Mouse (Mus musculus) lung, adult 18-20 months (tissue): ENCODE data around the gene Atp8b4.

ENCODE experiments used
- DNase-seq, 2 experiments: peaks; one replicate each; pipeline ENCODE4 v3.0.0; 2022; ENCODE audit warnings: mixed read lengths in 2 of 2

Atp8b4 gene

GRCm38 (mm10) chr2:126359965-126360364, 140.5 kb downstream of the Atp8b4 start:
- DNase-seq, result no peak

- DNase-seq, result no peak
Observed at GRCm38 (mm10) chr2:126359278-126359677, 141.2 kb downstream of the Atp8b4 start.

- DNase-seq, result no peak
Observed at GRCm38 (mm10) chr2:126358741-126359140, 141.7 kb downstream of the Atp8b4 start.

- no peak for DNase-seq
Observed at GRCm38 (mm10) chr2:126355259-126355658, 145.2 kb downstream of the Atp8b4 start.

- DNase-seq, result no peak
Observed at GRCm38 (mm10) chr2:126351811-126352210, 148.7 kb downstream of the Atp8b4 start.

GRCm38 (mm10) chr2:126343026-126343593, 157.4 kb downstream of the Atp8b4 start:
- no peak for DNase-seq

- DNase-seq, result no peak
Observed at GRCm38 (mm10) chr2:126341521-126341920, 159.0 kb downstream of the Atp8b4 start.

GRCm38 (mm10) chr2:126340201-126340600, 160.3 kb downstream of the Atp8b4 start:
- no peak for DNase-seq

GRCm38 (mm10) chr2:126339516-126339915, 161.0 kb downstream of the Atp8b4 start:
- DNase-seq, result peak; percentile 22 to 45

- no peak for DNase-seq
Observed at GRCm38 (mm10) chr2:126337143-126337542, 163.3 kb downstream of the Atp8b4 start.

GRCm38 (mm10) chr2:126331794-126332193, 168.7 kb downstream of the Atp8b4 start:
- DNase-seq, result no peak

GRCm38 (mm10) chr2:126323206-126323605, 177.3 kb downstream of the Atp8b4 start:
- DNase-seq, result no peak

- no peak for DNase-seq
Observed at GRCm38 (mm10) chr2:126322631-126323031, 177.8 kb downstream of the Atp8b4 start.

- DNase-seq, result no peak
Observed at GRCm38 (mm10) chr2:126318071-126318470, 182.4 kb downstream of the Atp8b4 start.

GRCm38 (mm10) chr2:126316942-126317341, 183.5 kb downstream of the Atp8b4 start:
- DNase-seq, result no peak

- no peak for DNase-seq
Observed at GRCm38 (mm10) chr2:126316346-126316745, 184.1 kb downstream of the Atp8b4 start.

GRCm38 (mm10) chr2:126311056-126311455, 189.4 kb downstream of the Atp8b4 start:
- no peak for DNase-seq

GRCm38 (mm10) chr2:126309994-126310393, 190.5 kb downstream of the Atp8b4 start:
- DNase-seq, result no peak

GRCm38 (mm10) chr2:126304621-126305020, 195.9 kb downstream of the Atp8b4 start:
- DNase-seq, result no peak

GRCm38 (mm10) chr2:126303226-126303625, 197.2 kb downstream of the Atp8b4 start:
- no peak for DNase-seq

GRCm38 (mm10) chr2:126302381-126302780, 198.1 kb downstream of the Atp8b4 start:
- DNase-seq, result no peak

GRCm38 (mm10) chr2:126290702-126291101, 209.8 kb downstream of the Atp8b4 start:
- no peak for DNase-seq

- no peak for DNase-seq
Observed at GRCm38 (mm10) chr2:126287942-126288341, 212.5 kb downstream of the Atp8b4 start.

GRCm38 (mm10) chr2:126286420-126286819, 214.1 kb downstream of the Atp8b4 start:
- DNase-seq, result no peak

GRCm38 (mm10) chr2:126284071-126284470, 216.4 kb downstream of the Atp8b4 start:
- DNase-seq, result no peak
